Mouse (Mus musculus) spleen, adult 2 months (tissue): ENCODE results near the gene Pcbp3.

Experiments used
- CTCF ChIP-seq: fragments of 200-500 bp; IDR thresholded peaks from 2 replicates; pipeline ENCODE4 v1.5.1; 2011; ENCODE audit warnings: mild to moderate bottlenecking, inconsistent platforms; ENCODE audit not compliant: insufficient read depth, insufficient read length, insufficient replicate concordance; ENCODE audit errors: extremely low read depth
- POLR2A ChIP-seq: fragments of 200-500 bp; IDR thresholded peaks from 2 replicates; pipeline ENCODE4 v1.6.1; 2011; ENCODE audit warnings: low read depth, low read length, inconsistent platforms

- TF ChIP-seq CTCF (no peak), POLR2A (no peak)
These were observed 182.5 kb downstream of the Pcbp3 start for GRCm38 (mm10) chr10:76779225-76779624.
